15 mouse cellular contexts compared by ENCODE assay signal in the genomic region with DNA sequence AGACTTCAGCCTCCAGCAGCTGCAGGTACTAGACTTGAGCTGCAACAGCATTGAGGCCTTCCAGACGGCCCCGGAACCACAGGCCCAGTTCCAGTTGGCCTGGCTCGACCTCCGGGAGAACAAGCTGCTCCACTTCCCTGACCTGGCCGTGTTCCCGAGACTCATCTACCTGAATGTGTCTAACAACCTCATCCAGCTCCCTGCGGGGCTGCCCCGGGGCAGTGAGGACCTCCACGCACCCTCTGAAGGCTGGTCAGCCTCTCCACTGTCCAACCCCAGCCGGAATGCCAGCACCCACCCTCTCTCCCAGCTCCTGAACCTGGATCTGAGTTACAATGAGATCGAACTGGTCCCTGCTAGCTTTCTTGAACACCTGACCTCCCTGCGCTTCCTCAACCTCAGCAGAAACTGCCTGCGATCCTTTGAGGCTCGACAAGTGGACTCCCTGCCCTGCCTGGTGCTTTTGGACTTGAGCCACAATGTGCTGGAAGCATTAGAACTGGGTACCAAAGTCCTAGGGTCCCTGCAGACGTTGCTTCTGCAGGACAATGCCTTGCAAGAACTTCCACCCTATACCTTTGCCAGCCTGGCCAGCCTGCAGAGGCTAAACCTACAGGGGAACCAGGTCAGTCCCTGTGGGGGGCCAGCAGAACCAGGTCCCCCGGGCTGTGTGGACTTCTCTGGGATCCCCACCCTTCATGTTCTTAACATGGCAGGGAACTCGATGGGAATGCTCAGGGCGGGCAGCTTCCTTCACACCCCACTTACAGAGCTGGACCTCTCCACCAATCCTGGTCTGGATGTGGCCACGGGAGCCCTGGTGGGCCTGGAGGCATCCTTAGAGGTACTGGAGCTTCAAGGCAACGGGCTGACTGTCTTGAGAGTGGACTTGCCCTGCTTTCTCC. TPM values are rescaled to one million over a fixed set of nuclear protein-coding genes. Genes with fewer than 3 reads are reported as not detected.
DNase-seq lines count a peak whose midpoint lies in the region; ATAC-seq lines count a peak whose summit lies in the region.
"Had no signal": no experiment of that assay in that cellular context is flagged by ENCODE, and none has a peak within 500 bp of the region (broad histone marks: within the 10 kb centered on the region; RNA-seq: fewer than 3 reads in every experiment).

No protein-coding gene starts in this region.

- H3K36me3 ChIP-seq in kidney, embryonic 15.5 days: peaks cover 34% of the 10 kb centered on the region
- H3K36me3 ChIP-seq: lung, embryonic 15.5 days had no signal

- no peaks in the 10 kb centered on the region for H3K9me3 ChIP-seq in kidney, embryonic 15.5 days (replicated peaks)
- H3K9me3 ChIP-seq: lung, embryonic 15.5 days had no signal

- 0 out of 2 replicates have a peak overlapping the region, but pooled peaks have one; percentile 27 for H3K27ac ChIP-seq in kidney, embryonic 15.5 days
- H3K27ac ChIP-seq: lung, embryonic 15.5 days had no signal

- no peak overlapping the region for H3K4me3 ChIP-seq in kidney, embryonic 15.5 days (replicated peaks)
- H3K4me3 ChIP-seq: erythroblast, embryonic 14.5 days; lung, embryonic 15.5 days had no signal

- ATAC-seq in cerebellum, adult (ENCODE audit: insufficient number of reproducible peaks, low FRiP score, low TSS enrichment): peak; percentile 29; the same call in 1 of the 2 replicates
- ATAC-seq in kidney, embryonic 15.5 days (replicated peaks; ENCODE audit: low FRiP score): no peak
- ATAC-seq: intestine, embryonic 16.5 days had no signal

- WGBS in kidney, embryonic 15.5 days: 77% methylated on average over 20 of the region's 20 CpGs

- no peaks in the 10 kb centered on the region for H3K27me3 ChIP-seq in kidney, embryonic 15.5 days
- H3K27me3 ChIP-seq: lung, embryonic 15.5 days had no signal

- DNase-seq in cerebellum, postnatal 4 days (ENCODE audit: low spot score in 2 of 2): no peak
- peak; percentile 45 to 55 for DNase-seq in kidney, adult 8-10 months
- DNase-seq in kidney, postnatal 14 days: no peak
- DNase-seq in cerebellum, adult 9-11 months: peak; percentile 80
- DNase-seq in adrenal gland, postnatal 36 days: no peak
- no peak for DNase-seq in thymus, postnatal 25 days
- DNase-seq: layer of hippocampus, postnatal 36 days had no signal

- H3K4me1 ChIP-seq in kidney, embryonic 15.5 days: peaks cover 57% of the 10 kb centered on the region

- H3K4me2 ChIP-seq in kidney, embryonic 15.5 days: no peak overlapping the region
- H3K4me2 ChIP-seq: lung, embryonic 15.5 days had no signal

- no peak overlapping the region for H3K9ac ChIP-seq in kidney, embryonic 15.5 days
- H3K9ac ChIP-seq: lung, embryonic 15.5 days had no signal

RNA-seq across cellular contexts. Expression of gene Lrrc32, which starts 9.8 kb away (rescaled TPM):
- polyA plus RNA-seq in kidney, embryonic 15.5 days (2015; fragmentation: Nextera tagmentation; extraction: Ambion mirVana): 12.7 and 16.9 TPM in 2 replicates
- total RNA-seq in adrenal gland, postnatal 36 days (2021): 10 to 100 TPM; 17.3 to 21.1 TPM
- total RNA-seq: megakaryocyte-erythroid progenitor cell, adult 5-6 weeks had no signal

RNA-seq across cellular contexts. Expression of gene Gucy2d, which starts 58.7 kb away (rescaled TPM):
- 0.10 TPM in 1 of 2 replicates, not detected in the other for polyA plus RNA-seq in kidney, embryonic 15.5 days (2015; fragmentation: Nextera tagmentation; extraction: Ambion mirVana)
- total RNA-seq in adrenal gland, postnatal 36 days (2021): not detected
- total RNA-seq: hematopoietic stem cell, adult 5-6 weeks; layer of hippocampus, postnatal 36 days; megakaryocyte-erythroid progenitor cell, adult 5-6 weeks had no signal
- polyA plus RNA-seq: erythroblast, embryonic 14.5 days; limb, embryonic 14.5 days; lung, embryonic 15.5 days had no signal

Comparison
In these comparisons a context has a peak if more than half of its experiments do, and no peak if none do; other contexts are left out.
1. DNase-seq: peak in kidney, adult 8-10 months (2 of 2) and cerebellum, adult 9-11 months (single experiment); none in cerebellum, postnatal 4 days (0 of 2), kidney, postnatal 14 days (single experiment), adrenal gland, postnatal 36 days (0 of 2) and thymus, postnatal 25 days (single experiment).